Mouse (Mus musculus) lung, postnatal 36 days (tissue): ENCODE measurements at regions not wholly inside any gene's neighbourhood (a gene's known extent, or its start where the extent isn't known, plus 50 kb on each side); places are given as distances from the start of the nearest gene placed in this dataset.

ENCODE experiments used
- DNase-seq: peaks from one replicate; pipeline ENCODE4 v3.0.0; 2022; ENCODE audit warnings: mixed read lengths

- no peak for DNase-seq
Measured at GRCm38 (mm10) chr1:12344726-12345438, 931.0 kb downstream of the A830018L16Rik start.

- DNase-seq = no peak
Measured at GRCm38 (mm10) chr1:12345439-12345819, 931.5 kb downstream of the A830018L16Rik start.

DNA sequence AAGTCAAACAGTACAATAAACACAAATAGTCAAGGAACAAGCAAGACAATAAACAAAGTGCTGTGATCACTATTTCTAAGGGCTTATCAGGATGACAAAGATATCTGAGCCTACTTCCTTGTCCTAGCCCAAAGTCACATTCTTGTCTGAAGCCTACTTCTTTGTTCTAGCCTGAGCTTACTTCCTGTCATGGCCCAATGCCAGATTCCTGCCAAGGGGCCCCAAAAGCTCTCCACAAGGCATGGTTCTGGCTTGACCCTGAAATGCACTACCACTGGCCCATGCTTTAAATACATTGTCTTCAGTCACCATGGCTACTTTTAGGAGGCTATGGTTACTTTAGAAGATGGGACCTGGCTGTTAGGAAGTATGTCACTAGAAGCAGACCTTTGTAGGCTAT lies 940.6 kb downstream of the A830018L16Rik start:
- no peak for DNase-seq

- no peak for DNase-seq
Measured at GRCm38 (mm10) chr1:12367872-12368271, 954.0 kb downstream of the A830018L16Rik start.

GRCm38 (mm10) chr1:12372968-12373367 lies 959.1 kb downstream of the A830018L16Rik start:
- DNase-seq = no peak

DNA sequence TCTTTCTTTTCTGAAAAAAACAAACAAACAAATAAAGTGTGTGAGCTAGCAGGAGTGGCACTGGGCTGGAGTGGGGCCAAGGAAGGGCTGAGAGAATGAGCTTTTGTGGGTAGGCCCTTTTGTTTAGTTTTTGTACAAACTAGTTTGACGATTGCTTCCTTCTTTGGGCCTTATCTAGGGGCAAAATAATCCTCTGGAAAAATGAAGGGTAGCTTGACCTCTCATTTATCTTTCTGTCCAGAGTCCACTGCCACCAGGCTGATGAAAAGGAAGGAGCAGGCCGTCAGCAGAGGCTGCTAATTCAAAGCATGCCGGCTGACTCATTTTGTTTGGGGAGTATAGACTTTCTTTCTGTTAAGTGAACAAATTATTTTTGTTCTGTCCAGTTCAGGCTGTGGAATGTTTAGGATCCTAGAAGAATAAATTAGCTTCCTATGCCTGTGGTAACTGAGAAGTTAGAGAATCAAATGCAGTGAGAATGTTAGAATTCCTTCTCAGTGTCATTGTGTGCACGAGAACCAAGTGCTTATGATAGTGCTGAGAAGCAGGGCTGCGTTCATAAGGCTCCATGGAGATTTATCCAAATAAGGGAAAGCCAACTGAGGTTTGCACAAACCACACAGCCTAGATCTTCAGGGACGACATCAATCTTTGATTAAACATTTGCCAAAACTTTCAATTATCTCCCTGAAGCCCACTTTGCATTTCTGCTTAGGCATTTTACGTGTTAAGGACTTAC lies 984.4 kb downstream of the A830018L16Rik start:
- peak; percentile 15 for DNase-seq

- DNase-seq = peak; percentile 49
Measured at GRCm38 (mm10) chr1:12405391-12406270, 991.7 kb downstream of the A830018L16Rik start.

- DNase-seq = no peak
Measured at GRCm38 (mm10) chr1:12409738-12410523, 996.0 kb downstream of the A830018L16Rik start.

GRCm38 (mm10) chr1:12410524-12410886 lies 996.6 kb downstream of the A830018L16Rik start:
- DNase-seq = no peak

- no peak for DNase-seq
Measured at GRCm38 (mm10) chr1:12424510-12424909, 1010.6 kb downstream of the A830018L16Rik start.

- no peak for DNase-seq
Measured at GRCm38 (mm10) chr1:12437894-12438293, 1024.0 kb downstream of the A830018L16Rik start.

DNA sequence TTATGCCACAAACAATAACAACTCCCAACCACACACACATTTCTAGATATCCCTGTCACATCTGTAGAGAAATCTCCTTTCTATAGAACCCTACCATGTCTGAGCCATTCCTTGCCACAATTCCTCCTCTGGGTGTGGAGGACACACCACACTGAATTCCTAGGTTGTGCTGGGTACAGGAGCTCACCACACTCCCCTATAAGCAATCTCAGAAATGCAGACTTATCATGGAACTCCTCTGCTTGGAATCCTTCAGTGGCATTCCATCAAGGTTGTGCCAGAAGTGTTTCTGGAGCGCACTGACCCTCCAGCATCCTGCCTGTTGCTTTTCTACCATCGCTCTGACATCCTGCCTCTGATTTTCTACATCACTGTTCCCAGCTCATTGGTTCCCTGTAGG lies 1052.3 kb downstream of the A830018L16Rik start:
- DNase-seq = peak; percentile 4

GRCm38 (mm10) chr1:12478983-12479763 lies 1065.3 kb downstream of the A830018L16Rik start:
- no peak for DNase-seq

- DNase-seq = no peak
Measured at GRCm38 (mm10) chr1:12500442-12500841, 1086.5 kb downstream of the A830018L16Rik start.

DNA sequence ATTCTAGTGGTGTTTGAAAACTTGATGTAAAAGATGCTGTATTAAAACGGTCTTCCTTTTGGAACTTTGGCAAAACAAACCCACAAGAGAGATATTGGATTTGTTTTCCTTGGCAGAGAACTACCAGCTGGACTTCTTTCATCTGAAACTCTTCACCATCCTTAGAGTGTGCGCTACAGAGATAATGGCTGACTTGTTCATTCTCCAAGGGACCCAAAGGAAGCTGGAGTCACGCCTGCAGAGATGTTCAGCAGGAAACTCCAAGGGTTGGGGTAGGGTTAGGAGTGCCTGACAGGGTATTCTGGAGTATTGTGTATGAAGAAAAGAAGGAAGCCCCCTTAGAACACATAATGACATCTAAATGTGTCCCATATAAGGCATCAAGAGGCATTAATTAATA lies 1094.1 kb downstream of the A830018L16Rik start:
- DNase-seq = no peak

GRCm38 (mm10) chr1:12510129-12510816 lies 1096.4 kb downstream of the A830018L16Rik start:
- peak; percentile 0 for DNase-seq

GRCm38 (mm10) chr1:12519601-12520000 lies 1105.7 kb downstream of the A830018L16Rik start:
- DNase-seq = no peak

- no peak for DNase-seq
Measured at GRCm38 (mm10) chr1:12555859-12556258, 1142.0 kb downstream of the A830018L16Rik start.

DNA sequence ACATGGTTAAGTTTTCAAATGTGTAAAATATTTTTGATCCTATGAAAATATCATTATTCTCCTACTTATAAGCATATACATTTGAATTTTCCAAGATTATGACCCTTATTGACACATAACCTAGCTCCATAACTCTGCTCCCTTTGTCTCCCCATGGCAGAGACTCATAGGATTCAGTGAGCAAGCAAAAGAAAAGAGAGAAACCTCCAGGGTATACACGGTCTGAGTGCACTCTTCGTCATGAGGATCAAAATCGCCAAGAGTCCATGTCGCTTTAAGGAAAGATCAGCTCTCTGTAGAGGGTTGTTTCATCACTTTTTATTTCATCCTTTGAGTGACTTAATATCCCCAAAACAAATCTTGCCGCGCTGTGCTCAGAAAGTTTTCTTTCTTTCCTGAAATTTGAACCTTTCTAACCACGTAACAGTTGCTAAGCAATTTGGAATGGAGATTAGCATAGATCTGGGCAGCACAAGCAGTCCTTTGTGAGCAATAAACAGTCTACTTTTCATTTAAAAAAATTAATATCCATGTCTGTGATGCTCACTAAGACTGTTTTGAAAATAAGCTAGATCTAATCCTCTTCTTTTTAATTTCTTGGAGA lies 1158.0 kb downstream of the A830018L16Rik start:
- DNase-seq = no peak

GRCm38 (mm10) chr1:12572770-12573169 lies 1158.9 kb downstream of the A830018L16Rik start:
- no peak for DNase-seq

DNA sequence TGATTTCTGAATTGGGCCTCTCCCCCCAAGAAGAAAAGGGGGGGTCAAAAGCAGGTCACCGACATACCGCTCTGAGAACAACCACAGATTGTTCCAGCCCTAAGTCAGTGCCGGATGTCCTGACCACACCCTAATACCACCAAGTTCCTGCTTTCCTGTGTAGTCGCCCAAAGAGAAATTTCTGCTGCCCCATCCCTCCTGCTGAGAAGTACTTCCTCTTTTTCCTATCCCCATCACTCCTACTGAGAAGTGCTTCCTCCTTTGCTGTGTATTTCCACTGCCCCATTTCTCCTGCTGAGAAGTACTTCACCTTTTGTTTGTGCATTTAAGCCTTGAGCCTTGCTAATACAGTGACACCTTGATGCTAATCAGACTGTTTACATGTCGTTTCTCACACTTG lies 1160.4 kb downstream of the A830018L16Rik start:
- DNase-seq = no peak
